Mouse (Mus musculus): ENCODE data around the gene Hnrnpa0.

The Hnrnpa0 gene

DNA sequence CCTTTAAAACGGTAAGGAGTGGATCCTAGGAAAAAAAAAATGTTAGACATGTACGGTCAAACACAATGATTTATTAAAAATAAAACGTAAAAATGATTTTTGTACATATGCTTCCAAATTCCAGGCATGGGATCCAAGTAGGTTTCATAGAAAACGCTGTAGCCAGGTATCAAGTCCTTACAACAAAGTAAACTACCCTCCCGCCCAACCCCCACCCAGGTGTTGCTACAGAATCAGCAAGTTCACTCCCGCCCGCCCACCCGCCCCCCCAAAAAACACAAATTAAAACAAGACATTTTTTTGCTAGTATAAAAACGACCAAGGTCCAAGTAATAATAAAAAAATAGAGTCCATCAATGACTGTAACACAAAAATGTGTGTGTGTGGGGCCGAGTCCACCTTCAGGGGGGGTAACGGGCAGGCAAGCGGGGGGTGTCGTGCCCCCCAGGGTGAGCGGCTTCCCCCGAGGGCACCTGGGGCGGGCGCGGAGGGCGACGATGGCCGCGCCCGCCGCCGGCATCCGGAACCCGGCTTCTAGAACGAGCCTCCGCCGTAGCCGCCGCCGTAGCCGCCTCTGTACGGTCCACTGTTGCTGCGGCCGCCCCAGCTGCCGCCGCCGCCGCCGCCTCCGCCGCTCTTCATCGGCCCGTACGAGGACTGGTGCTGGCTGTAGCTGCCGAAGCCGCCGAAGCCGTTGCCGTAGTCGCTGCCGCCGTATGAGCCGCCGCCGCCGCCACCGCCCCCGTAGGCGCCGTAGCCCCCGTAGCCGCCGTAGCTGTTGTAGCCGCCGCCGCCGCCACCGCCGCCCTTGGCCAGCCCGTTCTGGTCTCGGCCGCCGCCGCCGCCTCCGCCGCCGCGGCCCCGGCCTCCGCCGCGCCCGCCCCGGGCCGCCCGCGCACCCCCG, 1.2 kb downstream of the Hnrnpa0 start:
- no peak for DNase-seq (ENCODE audit: low read depth)

DNA sequence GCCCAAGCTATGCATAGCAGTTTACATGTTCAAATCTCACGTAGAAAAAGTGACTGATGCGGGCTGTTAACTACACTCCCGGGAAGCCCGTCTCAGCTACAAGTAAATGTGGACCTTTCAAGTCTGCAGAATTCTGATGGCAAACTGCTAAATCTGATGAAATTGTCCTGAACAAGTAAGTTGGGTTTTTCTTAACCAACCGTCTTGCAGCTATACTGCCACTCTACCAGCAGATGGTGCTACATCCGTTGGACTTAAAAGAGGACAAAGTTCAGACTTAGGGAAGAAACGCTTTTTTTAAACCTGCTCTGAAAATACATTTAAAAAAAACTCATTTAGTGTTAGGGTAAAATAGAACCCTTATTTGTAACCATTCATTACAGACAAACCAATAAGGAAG, 2.2 kb downstream of the Hnrnpa0 start:
- DNase-seq (ENCODE audit: low read depth), result no peak

DNA sequence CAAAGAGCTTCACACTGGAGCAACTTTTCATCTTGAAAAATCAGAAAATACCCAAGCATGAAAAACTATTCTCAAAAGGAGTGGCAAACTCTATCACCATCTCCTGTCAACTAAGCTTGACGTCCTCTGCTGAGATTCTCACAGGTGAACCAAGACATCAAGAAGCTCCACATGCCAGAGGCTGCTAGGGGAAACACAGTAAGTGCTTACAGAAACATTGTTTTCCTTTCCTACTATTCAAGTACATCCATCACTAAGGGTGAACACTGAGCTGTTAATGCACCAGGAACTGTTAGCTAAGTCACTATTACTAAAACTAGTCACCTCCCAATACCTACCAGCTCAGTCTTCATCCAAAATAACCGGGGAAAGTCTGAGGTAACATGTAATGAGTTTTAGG, 3.4 kb downstream of the Hnrnpa0 start:
- no peak for DNase-seq (ENCODE audit: low read depth)

DNA sequence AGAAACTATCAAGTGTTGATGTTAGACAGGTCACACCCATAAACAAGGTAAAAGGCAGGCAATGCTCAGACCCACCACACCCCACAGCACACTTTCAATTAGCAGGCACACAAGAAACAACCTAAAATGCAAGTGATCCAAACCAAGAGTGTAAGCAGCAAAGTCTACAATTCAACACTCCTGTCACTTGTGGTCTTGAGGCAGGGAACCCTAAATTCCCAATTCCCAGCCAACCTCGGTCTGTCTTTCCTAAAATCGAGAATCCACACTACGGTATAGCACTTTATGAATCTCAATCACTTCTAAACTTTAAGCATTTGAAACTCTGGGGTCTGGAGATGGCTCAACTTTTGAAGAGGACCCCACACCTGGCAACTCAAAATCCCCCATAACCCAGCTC, 4.1 kb downstream of the Hnrnpa0 start:
- DNase-seq (ENCODE audit: low read depth), result no peak

DNA sequence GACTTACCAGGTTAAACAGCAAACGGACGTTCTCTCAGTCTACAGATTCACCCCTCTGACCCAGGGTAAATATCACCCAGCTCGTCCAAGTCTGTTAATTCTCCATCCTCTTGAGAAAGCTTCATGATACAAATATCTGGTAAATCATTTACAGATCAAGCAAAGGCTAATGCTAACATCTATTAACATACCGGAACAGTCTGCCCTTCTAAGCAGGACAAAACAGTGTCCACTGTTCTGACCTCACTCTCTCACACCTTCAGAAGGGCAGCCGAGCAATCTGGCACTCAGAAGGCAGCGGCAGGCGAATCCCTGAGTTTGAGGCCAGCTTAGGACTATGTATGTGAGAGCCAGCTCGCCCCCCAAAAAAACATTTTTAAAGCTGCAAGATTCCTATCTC, 5.0 kb downstream of the Hnrnpa0 start:
- DNase-seq (ENCODE audit: low read depth), result no peak

DNA sequence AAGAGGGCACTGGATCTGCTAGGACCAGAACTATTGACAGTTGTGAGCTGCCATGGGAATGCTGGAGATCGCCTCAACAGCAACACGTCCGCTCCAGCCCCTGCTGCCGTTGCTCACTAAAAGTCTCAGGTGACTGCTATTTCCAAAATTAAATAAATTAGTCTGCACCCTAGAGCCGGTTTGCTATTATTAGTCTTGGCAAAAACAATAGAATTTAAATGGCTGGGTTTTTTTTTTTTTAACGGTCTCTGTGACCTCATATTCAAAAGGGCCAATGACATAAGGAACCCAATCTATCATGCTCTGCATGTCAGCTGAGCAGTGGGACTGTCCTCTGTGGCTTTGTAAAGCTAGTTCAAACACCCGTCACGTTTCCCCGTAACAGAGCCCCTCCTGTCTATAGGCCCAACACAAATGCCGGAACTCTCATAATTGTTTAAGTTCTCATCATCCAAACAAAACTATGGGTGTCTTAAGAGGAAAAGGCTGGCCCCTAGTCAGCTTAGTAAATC, 5.5 kb downstream of the Hnrnpa0 start:
- no peak for DNase-seq (ENCODE audit: low read depth)

DNA sequence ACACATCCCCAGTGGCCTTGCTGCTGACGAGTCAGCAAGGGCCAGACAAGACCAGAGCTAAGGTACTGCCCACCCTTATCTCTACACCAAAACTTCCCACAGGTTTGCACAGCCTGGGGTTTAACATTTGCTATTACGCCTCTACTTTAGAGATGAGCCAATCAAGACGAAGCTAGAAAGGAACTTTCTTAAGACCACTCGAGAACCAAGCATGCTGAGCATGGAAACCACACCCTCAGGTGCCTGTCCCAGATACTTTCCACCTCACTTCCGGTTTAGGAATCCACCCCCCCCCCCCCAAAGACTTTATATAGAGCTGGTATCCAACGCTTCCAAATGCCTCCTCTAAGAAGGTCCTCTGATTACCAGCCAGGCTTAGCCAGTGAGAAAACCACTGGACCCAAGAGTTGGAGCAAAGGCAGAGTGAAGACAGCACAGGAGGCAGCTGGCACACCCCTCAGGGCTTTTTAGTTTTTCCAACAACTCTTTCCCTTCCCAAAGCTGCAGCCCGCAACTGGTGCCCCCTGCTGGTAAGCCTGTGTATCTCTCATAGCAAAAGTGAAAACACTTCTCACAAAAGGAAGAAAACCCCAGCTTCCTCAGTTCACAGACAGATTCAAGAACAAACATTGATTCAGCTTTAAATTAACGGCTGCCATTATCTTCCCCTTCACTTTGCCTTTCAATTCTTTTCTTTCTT, 10.9 kb downstream of the Hnrnpa0 start:
- no peak for DNase-seq (ENCODE audit: low read depth)

DNA sequence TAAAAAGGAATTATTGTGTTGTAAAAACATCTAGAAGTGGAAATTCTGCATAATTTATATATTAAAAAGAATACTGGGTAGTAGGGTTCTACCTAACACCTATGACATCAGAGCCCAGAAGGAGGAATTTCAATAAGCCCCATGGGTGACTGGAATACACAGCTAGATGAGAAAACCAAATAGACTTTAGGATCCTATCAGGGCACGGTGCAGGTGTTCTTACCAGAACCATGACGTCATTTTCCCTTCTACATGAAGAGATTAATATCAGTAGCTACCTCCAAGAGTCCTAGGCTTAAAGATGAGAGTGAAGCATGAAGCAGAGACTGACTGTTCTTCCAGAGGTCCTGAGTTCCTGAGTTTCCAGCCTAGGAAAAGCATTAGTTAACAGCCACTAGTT, 11.6 kb downstream of the Hnrnpa0 start:
- DNase-seq (ENCODE audit: low read depth), result no peak

DNA sequence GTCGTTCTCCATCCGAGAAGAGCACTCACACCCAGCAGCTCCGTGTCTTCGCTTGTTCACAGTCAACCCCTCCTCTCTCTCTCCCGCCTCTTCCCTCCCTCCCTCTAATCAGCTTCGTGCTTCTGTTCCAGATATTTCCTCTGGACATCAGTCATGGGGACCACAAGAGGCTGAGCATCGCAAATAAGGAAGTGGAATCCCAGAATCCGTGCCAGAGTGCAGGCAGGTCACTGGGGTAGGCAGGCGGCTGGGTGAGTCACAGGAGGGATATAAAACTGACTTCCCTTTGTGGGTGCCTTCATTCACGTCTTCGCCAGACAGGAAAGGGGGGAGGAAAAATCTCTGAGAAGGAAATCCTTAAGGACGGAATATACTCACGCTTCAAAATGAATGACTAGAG, 13.1 kb downstream of the Hnrnpa0 start:
- DNase-seq (ENCODE audit: low read depth), result no peak

DNA sequence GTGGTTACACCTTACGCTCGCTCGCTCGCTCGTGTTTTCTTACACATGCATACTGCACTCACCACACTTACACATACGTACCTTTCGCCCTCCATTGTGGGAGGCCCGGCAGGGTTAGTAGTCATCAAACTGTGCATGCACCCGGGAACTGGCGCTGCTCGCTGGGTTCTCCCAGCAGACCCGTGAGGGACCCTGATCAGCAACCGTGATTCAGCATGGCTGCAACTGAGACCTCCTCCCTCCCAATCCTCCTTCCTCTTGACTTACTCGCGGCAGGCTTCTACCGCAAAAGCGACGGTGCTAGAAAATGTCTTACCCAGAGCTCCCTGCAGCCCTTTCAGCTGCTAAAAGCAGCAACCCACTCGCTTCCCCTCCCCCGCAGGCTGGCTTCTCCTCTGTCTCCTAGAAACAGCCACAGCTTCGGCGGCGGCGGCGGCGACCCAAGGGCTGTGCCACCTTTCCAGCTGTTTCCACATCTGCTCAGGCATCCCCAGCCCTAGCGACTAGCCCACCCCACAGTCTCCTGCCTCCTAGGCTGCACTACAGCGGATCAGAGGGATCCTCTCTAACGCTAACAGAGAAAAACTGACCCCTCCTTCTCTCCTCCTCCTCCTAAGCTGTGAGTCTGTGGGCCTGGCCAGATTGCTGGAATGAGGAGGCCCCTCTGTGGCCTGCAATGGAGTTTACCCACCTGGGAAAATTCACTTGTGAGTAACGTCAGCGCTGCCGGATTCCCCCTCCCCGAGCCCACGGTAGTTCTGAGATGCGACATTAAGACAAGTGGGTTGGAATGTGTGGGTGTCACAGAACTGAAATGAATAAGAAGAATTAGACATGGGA, 15.1 kb downstream of the Hnrnpa0 start, which contains the start of gene Klhl3:
Gene Klhl3 (minus strand): TSS at position 532 of the 840 bp plus-strand sequence.
- no peak for DNase-seq (ENCODE audit: low read depth)

DNA sequence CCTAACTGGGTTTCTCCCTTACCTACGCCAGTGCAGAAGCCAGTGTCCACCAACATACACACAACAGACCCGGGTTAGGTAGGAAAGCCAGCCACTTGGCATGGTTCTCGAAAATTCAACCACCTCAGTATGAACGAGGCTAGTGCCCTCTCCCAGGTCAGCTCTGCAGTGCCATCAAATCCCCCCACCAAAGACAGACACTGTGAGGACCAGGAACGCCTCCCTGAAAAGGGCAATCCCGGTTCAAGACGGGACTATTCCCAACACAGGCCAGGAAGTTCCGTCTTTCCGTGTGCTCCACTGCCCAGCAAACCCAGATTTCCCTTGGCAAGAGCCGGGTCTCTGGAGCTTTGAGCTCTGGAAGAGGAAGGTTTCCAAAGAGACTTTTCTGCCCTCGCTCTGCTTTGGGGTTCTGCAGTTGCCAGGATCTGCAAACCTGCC, 15.7 kb downstream of the Hnrnpa0 start:
- DNase-seq (ENCODE audit: low read depth), result no peak

DNA sequence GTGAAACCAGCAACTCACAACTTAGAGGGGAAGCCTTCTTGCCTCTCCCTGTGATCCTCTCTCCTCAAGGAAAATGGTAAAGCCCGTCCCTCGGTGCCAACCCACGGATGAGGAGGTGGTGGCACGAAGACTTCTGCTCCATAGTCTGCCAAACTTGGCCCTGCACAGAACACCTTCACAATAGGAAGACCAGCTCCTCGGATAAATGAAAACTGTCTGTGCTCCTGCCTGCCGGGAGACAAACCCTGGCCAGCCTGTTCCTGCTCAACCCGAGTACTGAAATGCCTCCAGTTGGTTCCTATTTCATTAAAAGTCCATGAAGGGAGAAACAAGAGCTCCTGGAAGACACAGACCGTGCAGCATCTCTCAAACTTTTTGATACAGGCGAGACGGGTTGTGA, 16.2 kb downstream of the Hnrnpa0 start:
- DNase-seq (ENCODE audit: low read depth), result no peak

DNA sequence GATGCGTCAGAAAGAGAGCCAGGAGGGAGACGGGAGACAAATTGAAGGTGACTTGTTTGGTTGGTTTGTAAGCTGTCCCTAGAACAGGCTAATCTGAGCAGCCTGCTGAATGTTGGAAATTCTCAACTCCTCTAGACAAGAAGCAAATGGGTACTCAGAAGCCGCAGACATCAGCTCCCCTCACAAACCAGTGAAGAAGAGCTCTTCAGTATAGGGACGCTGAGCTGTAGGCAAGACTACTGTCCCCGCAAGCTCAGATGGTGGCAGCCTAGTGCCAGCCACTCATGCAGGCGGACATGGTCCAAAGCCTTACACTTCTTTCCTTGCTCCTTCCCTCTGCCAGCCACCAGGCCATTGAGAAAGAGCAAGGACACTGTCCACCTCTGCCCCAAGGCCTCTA, 17.1 kb downstream of the Hnrnpa0 start:
- no peak for DNase-seq (ENCODE audit: low read depth)

DNA sequence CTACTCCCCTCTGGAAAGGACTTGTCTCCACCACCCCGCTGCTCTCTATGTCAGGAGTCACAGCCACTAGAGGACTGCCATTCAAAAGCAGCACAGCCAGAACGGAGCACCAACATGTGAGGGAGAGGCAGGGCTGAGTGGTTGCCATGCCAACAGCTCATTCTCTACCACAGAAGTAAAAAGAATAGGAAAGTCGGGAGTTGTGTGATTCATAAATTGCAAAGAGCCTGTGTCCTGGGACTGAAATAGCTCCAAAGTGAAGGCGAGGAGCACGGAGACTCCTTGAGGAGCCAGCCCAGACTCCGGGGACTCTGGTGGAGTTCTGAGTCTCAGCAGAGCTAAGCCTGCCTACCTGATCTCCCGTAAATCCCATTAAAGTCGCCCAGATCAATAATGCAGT, 37.7 kb downstream of the Hnrnpa0 start:
- DNase-seq (ENCODE audit: low read depth), result no peak

DNA sequence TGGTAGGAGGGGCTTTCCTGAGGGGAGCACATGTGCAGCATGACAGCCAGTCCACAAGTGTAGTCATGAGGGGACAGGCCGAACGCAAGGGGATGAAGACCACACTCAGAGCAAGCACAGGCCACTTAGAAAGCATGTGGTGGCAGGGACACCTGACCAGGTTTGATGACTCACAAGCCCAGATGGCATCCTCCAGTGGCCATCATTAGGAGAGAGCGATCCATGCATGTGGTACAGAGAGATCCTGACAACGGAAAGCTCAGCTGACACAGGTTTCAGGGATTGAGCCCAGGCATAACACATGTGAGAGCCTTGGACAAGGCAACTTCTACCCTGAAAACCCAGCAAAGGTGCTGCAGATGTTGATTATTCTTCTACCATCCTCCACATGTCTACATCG, 44.0 kb downstream of the Hnrnpa0 start:
- no peak for DNase-seq (ENCODE audit: low read depth)

DNA sequence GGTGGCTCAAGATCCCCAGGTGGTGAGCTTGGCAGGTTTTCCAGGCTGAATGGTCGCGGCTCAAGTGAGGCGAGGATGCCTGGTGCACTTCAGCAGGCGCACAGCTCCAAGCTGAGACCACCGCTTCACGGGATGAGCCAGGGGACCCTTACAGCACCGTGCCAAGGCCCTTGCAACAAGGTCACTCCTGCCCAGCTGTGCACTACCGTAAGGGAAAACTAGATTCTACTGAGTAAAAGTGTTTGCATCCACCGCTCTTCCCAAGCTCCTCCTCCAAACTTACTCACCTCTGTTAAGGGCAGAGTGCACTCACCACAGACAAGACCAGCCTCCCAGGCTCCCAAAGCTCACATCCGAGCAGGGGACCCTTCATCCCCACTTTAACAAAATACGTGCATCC, 44.8 kb downstream of the Hnrnpa0 start:
- DNase-seq (ENCODE audit: low read depth), result no peak

DNA sequence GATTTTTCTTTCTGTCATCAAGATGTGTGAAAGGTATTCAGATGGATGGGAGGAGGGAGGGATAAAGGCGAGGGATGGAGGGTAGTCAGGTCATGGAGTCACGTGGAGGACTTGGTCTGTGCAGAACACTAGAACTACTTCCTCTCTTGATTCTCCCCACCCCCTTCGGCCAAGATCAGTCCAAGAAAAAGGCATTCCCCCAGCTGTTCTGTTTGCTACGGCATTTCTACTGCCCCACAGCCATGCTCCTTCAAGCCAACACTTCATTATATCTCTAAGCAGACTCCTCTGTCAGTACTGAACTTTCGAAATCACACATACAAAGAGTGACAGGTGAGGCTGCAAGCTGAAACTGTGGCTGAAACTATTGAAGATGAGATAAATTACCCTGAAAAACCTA, 45.3 kb downstream of the Hnrnpa0 start:
- no peak for DNase-seq (ENCODE audit: low read depth)

DNA sequence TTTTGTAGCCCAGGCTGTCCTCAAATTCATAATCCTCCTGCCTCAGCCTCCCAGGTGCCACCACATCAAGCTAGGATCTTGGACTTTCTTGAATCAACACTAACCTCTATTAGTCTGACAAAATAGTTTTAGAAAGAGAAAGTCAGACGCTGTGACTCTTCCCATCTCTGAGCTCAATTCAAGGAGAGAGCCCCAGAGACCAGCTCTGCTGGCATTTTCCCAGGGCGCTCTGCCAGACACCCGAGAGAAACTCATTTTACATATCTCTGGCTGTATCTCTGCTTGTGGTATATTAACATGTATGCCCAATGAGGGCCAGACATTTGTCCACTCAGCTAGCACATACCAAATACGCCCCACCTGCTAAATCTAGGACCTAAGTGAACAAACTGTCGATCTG, 50.0 kb downstream of the Hnrnpa0 start:
- no peak for DNase-seq (ENCODE audit: low read depth)
